In the genomic region with DNA sequence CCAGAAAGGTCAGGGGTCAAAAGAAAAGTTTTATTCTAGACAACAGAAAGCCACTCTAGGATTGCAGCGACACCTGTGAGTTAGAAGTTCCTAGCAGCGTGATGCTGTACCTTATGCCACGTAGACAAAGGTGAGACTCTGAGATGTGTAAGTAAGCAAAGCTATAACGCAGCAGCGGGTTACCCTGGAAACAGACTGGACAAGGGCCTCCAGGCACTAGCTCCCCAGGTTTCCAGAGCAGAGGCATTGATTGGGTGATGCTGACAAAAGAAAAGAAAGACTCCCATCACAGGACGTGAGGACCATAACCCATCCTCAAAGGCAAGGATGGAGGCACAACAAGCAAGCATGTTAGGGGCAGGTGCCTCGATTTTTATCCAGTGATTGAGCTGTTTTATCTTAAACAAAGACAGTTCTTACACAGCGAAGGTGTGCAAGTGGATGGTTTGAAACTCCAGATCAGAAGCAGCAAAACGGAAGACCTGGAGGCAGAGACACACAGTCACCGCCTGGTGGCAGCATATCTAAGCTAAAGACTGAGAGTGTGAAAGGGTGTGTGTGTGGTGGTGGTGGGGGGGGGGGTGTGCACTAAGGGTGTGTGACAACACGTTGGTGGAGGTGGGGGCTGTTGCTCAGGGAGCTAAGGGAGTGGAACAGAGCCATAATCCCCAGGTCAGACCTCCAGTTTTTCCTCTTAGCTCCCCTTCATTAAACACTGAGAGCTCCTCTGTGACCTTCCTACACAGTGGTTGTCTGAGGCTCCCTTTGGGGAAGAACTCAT, we compare ENCODE assay signal across 9 mouse cellular contexts. TPM values are rescaled to one million over a fixed set of nuclear protein-coding genes. Genes with fewer than 3 reads are reported as not detected.
DNase-seq lines count a peak whose midpoint lies in the region; ATAC-seq lines count a peak whose summit lies in the region.
"Had no signal": no experiment of that assay in that cellular context is flagged by ENCODE, and none has a peak within 500 bp of the region (broad histone marks: within the 10 kb centered on the region; RNA-seq: fewer than 3 reads in every experiment).

No protein-coding gene starts in this region.

- peak; percentile 64 for DNase-seq in layer of hippocampus, adult 11-12 months (ENCODE audit: low spot score)
- DNase-seq in layer of hippocampus, adult 9-10 months (ENCODE audit: low spot score): no peak
- DNase-seq in embryo, embryonic 9.5 days (ENCODE audit: extremely low spot score): peak; percentile 53
- peak; percentile 62 for DNase-seq in neural tube, embryonic 11.5 days (ENCODE audit: low spot score)
- no peak for DNase-seq in ovary, postnatal 10 days (ENCODE audit: low spot score)

- H3K9ac ChIP-seq in intestine, embryonic 15.5 days: no peak overlapping the region
- no peak overlapping the region for H3K9ac ChIP-seq in liver, embryonic 12.5 days
- H3K9ac ChIP-seq in neural tube, embryonic 11.5 days (ENCODE audit: low read length): no peak overlapping the region
- H3K9ac ChIP-seq: embryonic facial prominence, embryonic 12.5 days had no signal

- H3K4me3 ChIP-seq in intestine, embryonic 15.5 days (replicated peaks): no peak overlapping the region
- H3K4me3 ChIP-seq in liver, embryonic 12.5 days: no peak overlapping the region
- no peak overlapping the region for H3K4me3 ChIP-seq in neural tube, embryonic 11.5 days (ENCODE audit: low read depth, low read length)
- H3K4me3 ChIP-seq: embryonic facial prominence, embryonic 12.5 days had no signal

- no peaks in the 10 kb centered on the region for H3K36me3 ChIP-seq in intestine, embryonic 15.5 days
- H3K36me3 ChIP-seq in liver, embryonic 12.5 days: no peaks in the 10 kb centered on the region
- H3K36me3 ChIP-seq in neural tube, embryonic 11.5 days (ENCODE audit: control insufficient read depth, insufficient read depth, low read length): no peaks in the 10 kb centered on the region
- H3K36me3 ChIP-seq: embryonic facial prominence, embryonic 12.5 days had no signal

- H3K4me2 ChIP-seq in intestine, embryonic 15.5 days (replicated peaks): no peak overlapping the region
- no peak overlapping the region for H3K4me2 ChIP-seq in liver, embryonic 12.5 days
- no peak overlapping the region for H3K4me2 ChIP-seq in neural tube, embryonic 11.5 days (ENCODE audit: low read depth)
- H3K4me2 ChIP-seq: embryonic facial prominence, embryonic 12.5 days had no signal

- WGBS in intestine, embryonic 15.5 days: 34% methylated on average over 11 of the region's 11 CpGs
- 39% methylated on average over 11 of the region's 11 CpGs for WGBS in liver, embryonic 12.5 days (ENCODE audit: insufficient replicate concordance)
- 40% methylated on average over 11 of the region's 11 CpGs for WGBS in neural tube, embryonic 11.5 days

- no peak overlapping the region for H3K27ac ChIP-seq in intestine, embryonic 15.5 days
- H3K27ac ChIP-seq in liver, embryonic 12.5 days: no peak overlapping the region
- no peak overlapping the region for H3K27ac ChIP-seq in neural tube, embryonic 11.5 days (ENCODE audit: low read depth, low read length)
- H3K27ac ChIP-seq: embryonic facial prominence, embryonic 12.5 days had no signal

- ATAC-seq in activated CD4-positive, CD25-positive, alpha-beta regulatory T cell, adult 4 months: peak; percentile 72
- 0 out of 2 replicates have a peak, but pooled peaks have one; percentile 52 for ATAC-seq in intestine, embryonic 15.5 days
- ATAC-seq in liver, embryonic 12.5 days: peak; percentile 13; the same call in 1 of the 2 replicates
- no peak for ATAC-seq in neural tube, embryonic 11.5 days (ENCODE audit: insufficient read depth, low FRiP score, low TSS enrichment)

- no peaks in the 10 kb centered on the region; the same call in 1 of the 2 replicates for H3K27me3 ChIP-seq in intestine, embryonic 15.5 days (replicated peaks)
- no peaks in the 10 kb centered on the region for H3K27me3 ChIP-seq in liver, embryonic 12.5 days (replicated peaks)
- H3K27me3 ChIP-seq in neural tube, embryonic 11.5 days (ENCODE audit: control insufficient read depth, insufficient read depth, low read length): no peaks in the 10 kb centered on the region
- H3K27me3 ChIP-seq: embryonic facial prominence, embryonic 12.5 days had no signal

- H3K4me1 ChIP-seq in intestine, embryonic 15.5 days (replicated peaks): no peaks in the 10 kb centered on the region
- H3K4me1 ChIP-seq in liver, embryonic 12.5 days: no peaks in the 10 kb centered on the region; the same call in 1 of the 2 replicates
- no peaks in the 10 kb centered on the region for H3K4me1 ChIP-seq in neural tube, embryonic 11.5 days (ENCODE audit: control insufficient read depth, insufficient read depth, low read length)
- H3K4me1 ChIP-seq: embryonic facial prominence, embryonic 12.5 days had no signal

- H3K9me3 ChIP-seq in intestine, embryonic 15.5 days: no peaks in the 10 kb centered on the region
- no peaks in the 10 kb centered on the region for H3K9me3 ChIP-seq in liver, embryonic 12.5 days (replicated peaks)
- H3K9me3 ChIP-seq in neural tube, embryonic 11.5 days (ENCODE audit: control insufficient read depth, low read length): no peaks in the 10 kb centered on the region
- H3K9me3 ChIP-seq: embryonic facial prominence, embryonic 12.5 days had no signal

RNA-seq across cellular contexts. Expression of gene Tm9sf3, which starts 53.7 kb away (rescaled TPM):
- polyA plus RNA-seq in activated CD4-positive, CD25-positive, alpha-beta regulatory T cell, adult 4 months (2017; shearing (Covaris generic)): 10 to 100 TPM; 27.5 to 36.5 TPM
- 151 and 167 TPM in 2 replicates for polyA plus RNA-seq in intestine, embryonic 15.5 days (2015; fragmentation: Nextera tagmentation; extraction: Ambion mirVana)
- 93.0 and 98.7 TPM in 2 replicates for polyA plus RNA-seq in liver, embryonic 12.5 days (2016; fragmentation: Nextera tagmentation; extraction: Ambion mirVana)
- polyA plus RNA-seq in neural tube, embryonic 11.5 days (2014; fragmentation: Nextera tagmentation; extraction: Ambion mirVana): 142 and 148 TPM in 2 replicates

Comparison
In these comparisons a context has a peak if more than half of its experiments do, and no peak if none do; other contexts are left out.
1. DNase-seq: peak in layer of hippocampus, adult 11-12 months (single experiment), embryo, embryonic 9.5 days (single experiment) and neural tube, embryonic 11.5 days (single experiment); none in layer of hippocampus, adult 9-10 months (single experiment) and ovary, postnatal 10 days (single experiment).